Mouse (Mus musculus) urinary bladder, postnatal 10 days (tissue): ENCODE measurements around the gene Lims1.

ENCODE experiments used
- DNase-seq: peaks from one replicate; pipeline ENCODE4 v3.0.0; 2022; ENCODE audit warnings: low spot score

Gene Lims1

GRCm38 (mm10) chr10:58350600-58350999, 27.3 kb downstream of the Lims1 start:
- DNase-seq = no peak

- DNase-seq = no peak
These were observed 28.4 kb downstream of the Lims1 start for GRCm38 (mm10) chr10:58351670-58352069.

- no peak for DNase-seq
These were observed 29.1 kb downstream of the Lims1 start for GRCm38 (mm10) chr10:58352364-58352763.

- DNase-seq = no peak
These were observed 31.3 kb downstream of the Lims1 start for GRCm38 (mm10) chr10:58354561-58354960.

GRCm38 (mm10) chr10:58356460-58356859, 33.2 kb downstream of the Lims1 start:
- DNase-seq = no peak

- no peak for DNase-seq
These were observed 35.9 kb downstream of the Lims1 start for GRCm38 (mm10) chr10:58359123-58359522.

GRCm38 (mm10) chr10:58359952-58360351, 36.7 kb downstream of the Lims1 start:
- no peak for DNase-seq

GRCm38 (mm10) chr10:58362745-58363144, 39.5 kb downstream of the Lims1 start:
- DNase-seq = no peak

- DNase-seq = no peak
These were observed 41.7 kb downstream of the Lims1 start for GRCm38 (mm10) chr10:58364770-58365515.

GRCm38 (mm10) chr10:58368791-58369706, 45.8 kb downstream of the Lims1 start:
- no peak for DNase-seq

GRCm38 (mm10) chr10:58369707-58370093, 46.4 kb downstream of the Lims1 start:
- DNase-seq = no peak

- no peak for DNase-seq
These were observed 46.9 kb downstream of the Lims1 start for GRCm38 (mm10) chr10:58370143-58370542.

- DNase-seq = no peak
These were observed 47.3 kb downstream of the Lims1 start for GRCm38 (mm10) chr10:58370559-58370958.

- no peak for DNase-seq
These were observed 48.1 kb downstream of the Lims1 start for GRCm38 (mm10) chr10:58371279-58371842.

- no peak for DNase-seq
These were observed 49.3 kb downstream of the Lims1 start for GRCm38 (mm10) chr10:58372430-58373030.

- DNase-seq = no peak
These were observed 50.6 kb downstream of the Lims1 start for GRCm38 (mm10) chr10:58373829-58374228.

- no peak for DNase-seq
These were observed 54.4 kb downstream of the Lims1 start for GRCm38 (mm10) chr10:58377592-58378197.

GRCm38 (mm10) chr10:58378380-58378779, 55.1 kb downstream of the Lims1 start:
- no peak for DNase-seq

GRCm38 (mm10) chr10:58379699-58380098, 56.4 kb downstream of the Lims1 start:
- DNase-seq = no peak

- no peak for DNase-seq
These were observed 58.6 kb downstream of the Lims1 start for GRCm38 (mm10) chr10:58381904-58382303.

- no peak for DNase-seq
These were observed 59.4 kb downstream of the Lims1 start for GRCm38 (mm10) chr10:58382621-58383101.

GRCm38 (mm10) chr10:58383282-58383681, 60.0 kb downstream of the Lims1 start:
- DNase-seq = no peak
